Mouse (Mus musculus) kidney, embryonic 14.5 days (tissue): ENCODE data around the gene Ndufb5. TPM values are rescaled to one million over a fixed set of nuclear protein-coding genes. Genes with fewer than 3 reads are reported as not detected.
"Not testable (repeated sequence)": the region's sequence is repeated elsewhere in the genome, so short reads cannot be mapped to it uniquely, and the experiment has no call there.

ENCODE experiments used
- ATAC-seq: fragments of 200-750 bp; cut with Nextera tagmentation; 2 replicates; pipeline ENCODE4 v1.8.0; 2017; ENCODE audit warnings: moderate number of reproducible peaks, mild to moderate bottlenecking, moderate TSS enrichment, moderate library complexity; ENCODE audit not compliant: low FRiP score, low TSS enrichment
- H3K27ac ChIP-seq: fragments of 300-500 bp; sonication (generic); 2 replicates; pipeline ENCODE4 v1.5.1; 2014; ENCODE audit warnings: low read depth, mild to moderate bottlenecking, low read length, moderate library complexity, mixed read lengths
- H3K27me3 ChIP-seq: fragments of 300-500 bp; sonication (generic); 2 replicates; pipeline ENCODE4 v1.6.1; 2014; ENCODE audit warnings: mild to moderate bottlenecking, low read length; ENCODE audit not compliant: control insufficient read depth, insufficient read depth
- H3K36me3 ChIP-seq: fragments of 300-500 bp; sonication (generic); 2 replicates; pipeline ENCODE4 v1.6.1; 2014; ENCODE audit warnings: low read length, mixed read lengths; ENCODE audit not compliant: control insufficient read depth, insufficient read depth
- H3K4me1 ChIP-seq: fragments of 300-500 bp; sonication (generic); 2 replicates; pipeline ENCODE4 v1.6.1; 2014; ENCODE audit warnings: low read length, mixed read lengths; ENCODE audit not compliant: control insufficient read depth, insufficient read depth
- H3K4me2 ChIP-seq: fragments of 300-500 bp; sonication (generic); replicated peaks from 2 replicates; pipeline ENCODE4 v1.6.1; 2014; ENCODE audit warnings: low read depth, mild to moderate bottlenecking, low read length
- H3K4me3 ChIP-seq: fragments of 300-500 bp; sonication (generic); 2 replicates; pipeline ENCODE4 v1.5.1; 2014; ENCODE audit warnings: mild to moderate bottlenecking, low read length
- H3K9ac ChIP-seq: fragments of 300-500 bp; sonication (generic); 2 replicates; pipeline ENCODE4 v1.6.1; 2014; ENCODE audit warnings: low read depth, mild to moderate bottlenecking, low read length, moderate library complexity
- H3K9me3 ChIP-seq: fragments of 300-500 bp; sonication (generic); 2 replicates; pipeline ENCODE4 v1.6.1; 2016; ENCODE audit warnings: low read length; ENCODE audit not compliant: control insufficient read depth
- WGBS: fragments of 180-500 bp; shearing (Covaris S2); extraction: QIAGEN DNeasy Blood & Tissue Kit; methylation state at CpG from one replicate; pipeline ENCODE4 v1.1.7; 2014; 5-methylcytosine and 5-hydroxymethylcytosine counted together
- polyA plus RNA-seq: library from polyadenylated mRNA; unstranded; fragments of >200 nt; fragmentation: Nextera tagmentation; extraction: Ambion mirVana; gene quantifications from 2 replicates; pipeline ENCODE4 v1.2.1, GENCODE M21; 2014

Gene Ndufb5
- polyA plus RNA-seq, 1 experiment from 2014 or later: 358 TPM

GRCm38 (mm10) chr3:32745426-32745825, 8.6 kb downstream of the Ndufb5 start:
- H3K36me3 ChIP-seq: peaks cover 43% of the 10 kb centered on the region
- not testable (repeated sequence) for H3K4me1 ChIP-seq, H3K4me3 ChIP-seq, H3K4me2 ChIP-seq, ATAC-seq, H3K9me3 ChIP-seq, H3K27me3 ChIP-seq, H3K9ac ChIP-seq, H3K27ac ChIP-seq

DNA sequence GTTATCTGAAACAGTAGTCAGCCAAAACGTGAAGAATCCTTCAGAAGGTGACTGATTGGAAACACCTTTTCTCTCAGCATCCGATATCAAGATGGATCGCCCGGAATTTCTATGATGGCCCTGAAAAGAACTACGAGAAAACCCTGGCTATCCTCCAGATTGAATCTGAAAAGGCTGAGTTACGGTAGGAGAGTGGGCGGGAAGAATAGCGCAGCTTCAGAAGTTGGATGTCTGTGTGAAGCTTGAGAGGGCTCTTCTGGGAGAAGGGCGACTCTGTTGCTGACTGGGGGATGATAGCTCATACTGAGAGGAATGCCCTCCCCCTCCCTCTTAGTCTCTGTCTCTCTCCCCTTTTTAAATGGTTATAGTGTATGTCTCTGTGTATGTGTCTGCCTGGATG, 11.6 kb downstream of the Ndufb5 start:
- Histone ChIP-seq H3K4me3 (no peak overlapping the region), H3K27me3 (no peaks in the 10 kb centered on the region), H3K36me3 (peaks cover 63% of the 10 kb centered on the region), H3K9me3 (no peaks in the 10 kb centered on the region), H3K27ac (no peak overlapping the region), H3K9ac (no peak overlapping the region), H3K4me2 (no peak overlapping the region), H3K4me1 (no peaks in the 10 kb centered on the region)
- 89% methylated on average over 9 of the region's 9 CpGs for WGBS
- ATAC-seq: no peak

GRCm38 (mm10) chr3:32749820-32750579, 13.2 kb downstream of the Ndufb5 start:
- H3K36me3 ChIP-seq: peaks cover 66% of the 10 kb centered on the region
- ATAC-seq: no peak
- no peaks in the 10 kb centered on the region for H3K27me3 ChIP-seq
- no peak overlapping the region for H3K4me3 ChIP-seq
- H3K9me3 ChIP-seq: no peaks in the 10 kb centered on the region
- 92% methylated on average over 4 of the region's 4 CpGs for WGBS
- H3K9ac ChIP-seq: no peak overlapping the region
- no peaks in the 10 kb centered on the region for H3K4me1 ChIP-seq
- H3K27ac ChIP-seq: no peak overlapping the region
- no peak overlapping the region for H3K4me2 ChIP-seq

DNA sequence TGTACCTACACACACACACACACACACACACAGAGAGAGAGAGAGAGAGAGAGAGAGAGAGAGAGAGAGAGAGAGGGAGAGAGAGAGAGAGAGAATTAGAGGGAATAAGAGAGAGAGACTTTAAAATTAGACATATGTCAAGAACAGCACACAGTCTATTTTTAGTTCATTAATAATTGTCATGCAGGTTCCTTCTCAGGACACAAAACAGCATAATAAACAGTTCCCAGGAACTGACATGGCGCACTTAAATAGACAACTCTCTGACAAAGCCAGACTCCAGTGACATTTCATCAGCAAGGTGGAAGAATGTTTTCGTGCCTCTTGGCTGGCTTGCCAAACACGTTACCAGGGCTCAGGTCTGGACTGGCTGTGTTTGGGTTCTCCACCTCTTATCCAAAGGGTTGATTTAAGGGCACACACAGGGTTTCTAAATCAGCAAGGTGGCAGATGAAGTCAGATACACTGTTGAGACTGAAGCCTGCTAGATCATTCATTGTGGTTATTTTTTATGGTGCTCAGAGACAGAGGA, 17.7 kb downstream of the Ndufb5 start:
- no peaks in the 10 kb centered on the region for H3K27me3 ChIP-seq
- H3K9me3 ChIP-seq: no peaks in the 10 kb centered on the region
- no peak overlapping the region for H3K4me2 ChIP-seq
- 96% methylated on average over 3 of the region's 3 CpGs for WGBS
- no peaks in the 10 kb centered on the region for H3K4me1 ChIP-seq
- H3K4me3 ChIP-seq: no peak overlapping the region
- peaks cover 38% of the 10 kb centered on the region for H3K36me3 ChIP-seq
- no peak overlapping the region for H3K27ac ChIP-seq
- ATAC-seq: no peak
- no peak overlapping the region for H3K9ac ChIP-seq

- Histone ChIP-seq H3K4me2 (no peak overlapping the region), H3K36me3 (0 out of 2 replicates have a peak, but pooled peaks cover 3% of the 10 kb centered on the region), H3K9ac (no peak overlapping the region), H3K4me1 (no peaks in the 10 kb centered on the region), H3K27me3 (no peaks in the 10 kb centered on the region), H3K9me3 (no peaks in the 10 kb centered on the region), H3K4me3 (no peak overlapping the region), H3K27ac (no peak overlapping the region)
- 69% methylated on average over 5 of the region's 5 CpGs for WGBS
- ATAC-seq: no peak
Measured at GRCm38 (mm10) chr3:32759212-32759611, 22.4 kb downstream of the Ndufb5 start.

DNA sequence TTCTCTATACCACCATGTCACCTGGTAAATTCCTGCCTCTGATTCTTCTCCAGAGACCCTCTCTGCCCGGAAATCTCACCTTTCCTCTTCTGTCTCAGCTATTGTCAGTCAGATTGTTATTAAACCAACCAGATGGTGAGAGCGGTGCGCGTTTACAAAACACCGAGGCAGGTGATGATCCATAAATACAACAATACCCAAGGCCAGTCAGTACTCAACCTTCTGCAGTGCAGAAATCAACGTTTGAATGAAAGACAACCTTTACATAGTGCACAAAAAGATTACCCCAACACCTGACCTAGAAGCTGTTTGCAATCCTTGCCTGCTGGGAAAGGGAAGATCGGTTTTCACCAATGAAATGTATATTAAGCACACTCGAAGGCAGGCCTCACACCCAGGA, 26.2 kb downstream of the Ndufb5 start:
- Histone ChIP-seq H3K36me3 (no peaks in the 10 kb centered on the region), H3K9ac (no peak overlapping the region), H3K4me2 (no peak overlapping the region), H3K4me3 (no peak overlapping the region), H3K4me1 (no peaks in the 10 kb centered on the region), H3K27ac (no peak overlapping the region), H3K9me3 (no peaks in the 10 kb centered on the region), H3K27me3 (no peaks in the 10 kb centered on the region)
- no peak for ATAC-seq
- 59% methylated on average over 8 of the region's 8 CpGs for WGBS

DNA sequence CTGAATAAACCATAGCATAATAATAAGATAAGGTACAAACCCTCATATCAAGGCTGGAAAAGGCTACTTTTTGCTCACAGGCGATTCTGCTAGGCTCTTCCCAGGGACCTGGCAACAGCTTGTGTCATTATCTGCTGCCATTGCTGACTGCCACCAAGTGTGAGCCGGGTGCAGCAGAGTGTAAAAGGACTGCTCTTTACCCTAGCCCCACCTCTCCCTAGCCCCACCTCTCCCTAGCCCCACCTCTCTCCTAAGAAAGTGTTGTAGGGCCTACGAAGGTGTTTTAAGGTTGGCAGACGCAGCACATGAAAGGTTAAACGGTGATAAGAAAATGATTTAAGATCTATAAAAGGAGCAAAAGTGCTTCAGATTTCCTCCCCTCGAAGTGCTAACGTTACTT, 27.1 kb downstream of the Ndufb5 start:
- H3K27ac ChIP-seq: no peak overlapping the region
- H3K4me1 ChIP-seq: no peaks in the 10 kb centered on the region
- 41% methylated on average over 7 of the region's 7 CpGs for WGBS
- H3K4me3 ChIP-seq: no peak overlapping the region
- ATAC-seq: no peak
- no peaks in the 10 kb centered on the region for H3K36me3 ChIP-seq
- H3K27me3 ChIP-seq: no peaks in the 10 kb centered on the region
- H3K9ac ChIP-seq: no peak overlapping the region
- H3K4me2 ChIP-seq: no peak overlapping the region
- H3K9me3 ChIP-seq: no peaks in the 10 kb centered on the region

- Histone ChIP-seq H3K36me3 (no peaks in the 10 kb centered on the region), H3K27ac (no peak overlapping the region), H3K9me3 (no peaks in the 10 kb centered on the region), H3K4me1 (no peaks in the 10 kb centered on the region), H3K27me3 (no peaks in the 10 kb centered on the region), H3K9ac (no peak overlapping the region), H3K4me3 (no peak overlapping the region), H3K4me2 (no peak overlapping the region)
- 83% methylated on average over 2 of the region's 2 CpGs for WGBS
- no peak for ATAC-seq
Measured at GRCm38 (mm10) chr3:32770781-32771180, 34.0 kb downstream of the Ndufb5 start.
